Mouse (Mus musculus) common myeloid progenitor, adult 5-6 weeks (primary cell): ENCODE data around the gene Il1rap. TPM values are rescaled to one million over a fixed set of nuclear protein-coding genes. Genes with fewer than 3 reads are reported as not detected.

Experiments used
- ATAC-seq: replicated peaks from 2 replicates; pipeline ENCODE4 v1.8.0; 2016; ENCODE audit warnings: low read depth, mild to moderate bottlenecking, moderate TSS enrichment, inconsistent platforms; ENCODE audit not compliant: poor library complexity, severe bottlenecking
- total RNA-seq: library from RNA; stranded (forward); fragments of 200-1000, 187-1606 nt; gene quantifications from 2 replicates; pipeline ENCODE4 v1.2.3, GENCODE M21; 2017

The Il1rap gene
- total RNA-seq = 11.1 and 11.4 TPM in 2 replicates

GRCm38 (mm10) chr16:26581048-26581912, at the start of gene Il1rap:
Gene Il1rap (plus strand): TSS chr16:26581704.
- ATAC-seq = peak; percentile 96

DNA sequence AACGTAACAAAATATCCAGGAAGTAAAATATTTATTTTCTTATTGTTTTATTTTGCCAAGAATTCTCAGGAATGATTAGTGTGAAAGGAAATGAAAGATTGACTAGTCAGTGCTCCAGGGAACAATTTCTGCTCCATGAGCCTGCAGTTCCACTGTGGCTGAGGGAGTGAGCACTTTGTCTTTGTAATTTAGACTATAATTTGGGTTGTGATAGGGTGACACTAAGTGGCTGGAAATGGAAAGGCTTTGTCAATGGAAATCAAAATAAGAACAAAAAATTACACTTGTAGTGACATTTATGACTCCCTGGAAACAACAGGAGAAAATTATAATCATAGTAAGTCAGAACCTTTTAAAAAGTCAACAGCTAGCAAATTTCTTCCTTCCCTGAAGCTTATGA, 49.2 kb upstream of the Il1rap start:
- no peak for ATAC-seq

DNA sequence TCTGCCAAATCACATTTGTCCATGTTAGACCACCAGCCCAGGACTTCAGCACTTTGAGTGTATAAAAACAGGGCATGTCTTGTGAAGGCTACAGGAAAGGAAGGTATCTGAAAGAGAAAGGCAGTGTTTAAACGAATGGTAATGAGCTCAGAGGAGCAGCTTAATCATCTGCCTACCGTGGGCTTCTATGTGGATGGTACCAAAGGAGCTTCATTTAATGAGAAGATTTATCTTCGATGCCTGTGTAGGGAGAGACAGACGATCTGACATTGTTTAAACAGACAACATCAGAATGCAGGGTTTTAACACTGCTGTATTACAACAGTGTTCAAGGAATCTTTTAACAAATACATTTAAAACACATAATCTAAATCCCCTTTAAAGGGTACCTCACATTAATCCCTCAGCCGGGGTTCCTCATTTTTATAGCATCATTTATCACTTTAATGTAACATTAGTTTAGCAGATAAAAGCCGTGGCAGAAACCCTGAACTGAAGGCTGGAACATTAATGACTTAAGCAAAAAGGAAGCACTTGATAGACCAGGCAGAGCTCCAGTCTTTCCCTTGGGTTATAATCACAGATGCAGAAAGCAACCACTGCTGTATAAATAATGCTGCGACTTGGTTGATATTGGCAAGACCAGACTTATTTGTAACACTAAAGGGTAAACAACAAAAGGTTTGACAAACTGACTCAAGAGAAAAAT, 35.2 kb upstream of the Il1rap start:
- no peak for ATAC-seq

GRCm38 (mm10) chr16:26546879-26547206, 34.7 kb upstream of the Il1rap start:
- no peak for ATAC-seq

- no peak for ATAC-seq
Measured at GRCm38 (mm10) chr16:26549221-26549620, 32.3 kb upstream of the Il1rap start.

- no peak for ATAC-seq
Measured at GRCm38 (mm10) chr16:26552234-26552633, 29.3 kb upstream of the Il1rap start.

DNA sequence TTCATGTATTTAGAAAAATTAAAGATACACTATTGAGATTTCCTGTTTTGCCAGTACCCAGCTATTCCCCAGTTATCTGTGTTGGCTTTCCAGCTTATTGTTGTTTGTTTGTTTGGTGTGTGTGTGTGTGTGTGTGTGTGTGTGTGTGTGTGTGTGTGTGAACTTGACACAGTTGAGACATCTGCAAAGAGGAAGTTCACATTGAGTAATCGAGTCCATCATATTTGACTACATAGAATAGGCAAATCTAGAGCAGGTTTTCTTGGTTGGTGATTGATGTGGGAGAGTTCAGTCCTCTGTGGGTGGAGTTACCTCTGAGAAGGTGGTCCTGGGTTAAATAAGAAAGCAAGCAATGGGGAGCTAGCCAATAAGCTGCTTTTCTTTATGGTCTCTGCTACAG, 22.7 kb upstream of the Il1rap start:
- no peak for ATAC-seq

DNA sequence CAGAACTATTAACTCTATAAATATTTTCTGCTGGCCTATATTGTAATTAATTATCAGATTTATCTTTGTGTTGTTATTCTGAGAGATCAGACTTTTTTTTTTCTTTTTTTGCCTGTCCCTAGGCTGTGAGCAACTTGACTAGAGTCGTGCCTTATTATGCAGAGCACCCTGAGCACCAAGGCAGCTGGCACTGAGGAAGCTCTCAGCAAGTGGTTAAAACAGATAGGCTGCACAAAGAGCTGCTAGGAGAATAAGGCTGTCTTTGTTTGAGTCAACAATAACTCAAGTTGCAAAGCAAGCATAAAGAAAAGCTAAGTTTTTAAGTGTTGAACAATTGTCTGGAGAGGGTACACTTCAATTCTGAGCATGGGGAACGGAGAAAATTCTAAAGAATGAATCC, 19.8 kb upstream of the Il1rap start:
- ATAC-seq = no peak

- ATAC-seq = no peak
Measured at GRCm38 (mm10) chr16:26562771-26563170, 18.7 kb upstream of the Il1rap start.

- ATAC-seq = no peak
Measured at GRCm38 (mm10) chr16:26569387-26569978, 12.0 kb upstream of the Il1rap start.

GRCm38 (mm10) chr16:26571836-26572235, 9.7 kb upstream of the Il1rap start:
- ATAC-seq = no peak

GRCm38 (mm10) chr16:26574173-26574572, 7.3 kb upstream of the Il1rap start:
- no peak for ATAC-seq

DNA sequence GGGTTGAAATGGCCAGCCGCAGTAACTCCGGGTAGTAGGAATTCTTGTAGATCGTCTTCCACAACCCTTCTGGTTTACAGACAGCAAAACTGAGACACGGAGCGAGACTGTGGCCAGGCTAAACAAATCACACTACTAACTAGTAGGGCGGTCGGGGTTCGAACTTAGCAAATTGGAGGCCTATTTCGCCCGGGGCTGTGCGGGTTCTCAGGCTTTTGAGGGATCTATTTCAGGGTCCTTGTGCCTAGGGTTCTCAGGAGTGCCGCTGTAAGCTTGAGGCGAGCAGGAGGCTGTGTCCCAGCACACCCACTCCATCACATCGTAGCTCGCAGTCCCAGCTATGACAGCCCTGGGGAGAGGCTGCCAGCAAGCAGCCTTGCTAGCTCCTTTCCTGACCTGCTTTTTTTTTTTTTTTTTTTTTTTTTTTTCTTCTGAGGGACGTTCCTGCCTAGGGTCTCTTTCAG, 441 bp downstream of the Il1rap start:
- ATAC-seq = peak; percentile 51

DNA sequence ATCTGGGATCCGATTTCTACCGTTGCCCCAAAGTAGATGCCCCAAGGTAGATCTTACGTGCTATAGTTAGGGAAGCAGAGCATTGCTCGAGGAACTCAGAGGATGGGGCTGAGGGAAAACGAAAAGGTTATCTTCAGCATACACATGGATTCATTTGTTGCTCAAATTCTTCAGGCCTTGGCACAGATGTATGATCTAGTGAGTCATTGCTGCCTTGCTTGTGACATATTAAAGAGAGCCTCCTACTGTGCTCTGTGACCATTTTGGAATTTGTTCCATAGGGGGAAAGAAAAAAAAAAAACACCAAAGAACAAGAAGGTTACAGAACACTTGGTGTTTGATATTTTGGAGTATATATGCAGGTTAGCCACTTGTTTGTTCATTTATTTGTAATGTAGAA, 4.3 kb downstream of the Il1rap start:
- ATAC-seq = no peak

- ATAC-seq = no peak
Measured at GRCm38 (mm10) chr16:26590897-26591570, 9.5 kb downstream of the Il1rap start.

GRCm38 (mm10) chr16:26596440-26596839, 14.9 kb downstream of the Il1rap start:
- no peak for ATAC-seq

DNA sequence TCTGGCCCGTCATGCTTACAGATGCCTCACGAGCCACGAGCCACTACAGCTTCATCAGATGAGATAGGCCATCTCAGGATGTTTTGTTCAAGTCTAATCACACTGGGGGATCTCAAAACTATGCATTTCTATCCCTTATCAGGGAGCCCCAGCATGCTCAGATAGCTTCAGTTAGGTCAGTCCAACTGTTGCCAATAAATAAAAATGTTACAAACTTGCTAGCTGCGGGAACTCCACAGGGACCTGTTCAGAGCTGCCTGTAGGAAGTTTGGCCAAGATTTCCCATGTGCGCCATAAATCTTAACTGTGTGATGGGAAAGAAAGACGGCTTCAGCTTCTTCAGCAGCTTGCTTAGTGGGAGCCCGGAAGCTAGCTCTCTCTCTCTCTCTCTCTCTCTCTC, 15.8 kb downstream of the Il1rap start:
- 0 out of 2 replicates have a peak, but pooled peaks have one; percentile 32 for ATAC-seq

DNA sequence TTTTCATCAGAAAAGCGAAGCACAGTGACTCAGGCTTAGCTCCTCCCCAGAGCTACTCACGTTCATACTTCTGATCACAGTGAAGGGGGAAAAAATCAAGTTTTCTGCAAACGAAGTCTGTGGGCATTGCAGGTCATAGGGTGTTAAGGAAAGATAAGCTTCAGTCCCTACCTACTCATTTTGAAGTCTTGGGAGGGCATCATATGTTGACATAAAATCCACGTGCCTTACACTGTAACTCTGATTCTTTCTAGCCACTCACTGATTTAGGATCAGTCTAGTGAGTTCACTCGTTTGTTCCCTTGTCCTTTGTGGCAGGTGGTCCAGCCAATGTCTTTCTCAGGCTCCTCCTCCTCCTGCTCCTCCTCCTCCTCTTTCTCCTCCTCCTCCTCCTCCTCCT, 17.1 kb downstream of the Il1rap start:
- ATAC-seq = no peak

DNA sequence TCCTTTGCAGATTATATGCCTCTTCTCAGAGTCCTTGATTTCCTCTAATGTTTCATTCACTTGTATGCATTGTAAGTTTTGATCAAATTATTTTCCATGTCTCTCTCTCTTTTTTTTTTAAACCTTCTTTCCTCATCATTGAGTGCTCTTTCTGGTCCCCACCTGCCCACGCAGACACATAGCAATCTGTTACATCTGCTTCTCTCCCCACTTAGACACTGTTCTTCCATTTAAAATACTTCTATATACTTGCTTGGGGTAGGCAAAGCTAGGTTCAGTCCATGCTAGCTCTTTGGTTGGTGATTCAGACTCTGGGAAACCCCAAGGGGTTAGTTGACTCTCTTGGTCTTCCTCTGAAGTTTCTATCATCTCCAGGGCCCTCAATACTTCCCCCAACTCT, 20.0 kb downstream of the Il1rap start:
- no peak for ATAC-seq

- no peak for ATAC-seq
Measured at GRCm38 (mm10) chr16:26604621-26605020, 23.1 kb downstream of the Il1rap start.
